Mouse (Mus musculus): ENCODE measurements at regions not wholly inside any gene's neighbourhood (a gene's known extent, or its start where the extent isn't known, plus 50 kb on each side); places are given as distances from the start of the nearest gene placed in this dataset.

DNA sequence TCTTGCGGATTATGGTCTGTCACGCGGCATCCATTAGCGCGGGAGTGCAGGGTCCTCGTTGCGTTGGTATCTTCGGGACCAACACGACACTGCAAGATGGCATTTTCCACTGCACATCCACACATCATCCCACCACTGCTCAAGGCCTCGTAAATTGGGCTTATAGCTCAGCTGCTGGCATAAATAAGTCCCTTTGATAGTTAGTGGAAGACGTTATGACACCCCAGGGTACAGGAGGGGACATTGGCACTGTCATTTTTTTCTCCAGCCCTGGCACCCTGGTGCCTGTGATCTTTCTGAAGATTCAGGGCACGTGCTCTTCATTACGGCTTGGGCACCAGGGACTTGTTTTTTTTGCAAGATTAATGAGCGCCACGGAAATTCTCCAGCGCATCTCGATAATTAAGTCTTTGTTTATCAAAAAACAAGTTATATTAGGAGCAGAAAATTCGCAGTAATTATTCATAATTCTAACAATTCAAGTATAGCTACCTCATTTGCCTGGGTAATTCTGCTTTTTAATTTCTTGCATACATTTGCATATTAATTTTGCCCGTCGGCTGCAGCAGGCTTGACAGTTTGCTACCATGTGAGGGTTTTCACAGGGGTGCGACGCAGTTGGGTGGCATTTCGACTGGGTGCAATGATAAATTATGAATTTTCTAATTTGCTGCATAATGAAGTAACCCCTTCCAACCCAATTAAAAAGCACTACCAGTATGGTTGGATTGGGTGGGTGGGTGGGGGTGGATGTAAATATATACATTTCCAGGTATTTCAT, 119.1 kb downstream of the Vrk1 start:
- peak; percentile 39; the same call in 1 of the 2 replicates for ATAC-seq (ENCODE audit: low FRiP score)
- Histone ChIP-seq H3K27me3 (no peaks in the 10 kb centered on the region), H3K9ac (no peak overlapping the region), H3K4me2 (no peak overlapping the region), H3K4me1 (peaks cover 4% of the 10 kb centered on the region), H3K9me3 (no peaks in the 10 kb centered on the region), H3K4me3 (replicated peaks) (no peak overlapping the region), H3K27ac (peak overlapping the region; percentile 74), H3K36me3 (replicated peaks) (no peaks in the 10 kb centered on the region)
- WGBS, result 83% methylated on average over 23 of the region's 23 CpGs

- Histone ChIP-seq H3K4me3 (replicated peaks) (no peak overlapping the region), H3K36me3 (replicated peaks) (no peaks in the 10 kb centered on the region)
These were observed 120.1 kb downstream of the Vrk1 start for GRCm38 (mm10) chr12:106130071-106130676.

GRCm38 (mm10) chr12:106132715-106133114, 122.7 kb downstream of the Vrk1 start:
- ATAC-seq (ENCODE audit: low FRiP score), result no peak
- Histone ChIP-seq H3K4me2 (no peak overlapping the region), H3K9me3 (no peaks in the 10 kb centered on the region), H3K27me3 (no peaks in the 10 kb centered on the region), H3K4me3 (replicated peaks) (no peak overlapping the region), H3K9ac (no peak overlapping the region), H3K36me3 (replicated peaks) (no peaks in the 10 kb centered on the region), H3K4me1 (peaks cover 3% of the 10 kb centered on the region; the same call in 1 of the 2 replicates), H3K27ac (no peak overlapping the region)
- 92% methylated on average over 8 of the region's 8 CpGs for WGBS

More at GRCm38 (mm10) chr12:106130071-106130676, 120.1 kb downstream of the Vrk1 start:
- H3K9ac ChIP-seq, result no peak overlapping the region
- no peak for ATAC-seq (ENCODE audit: low FRiP score)
- whole genome bisulfite sequencing, result 83% methylated on average over 11 of the region's 11 CpGs
- H3K27ac ChIP-seq, result peak overlapping the region; percentile 68
- H3K4me2 ChIP-seq, result no peak overlapping the region
- peaks cover 3% of the 10 kb centered on the region; the same call in 1 of the 2 replicates for H3K4me1 ChIP-seq
- H3K9me3 ChIP-seq, result no peaks in the 10 kb centered on the region
- H3K27me3 ChIP-seq, result no peaks in the 10 kb centered on the region

GRCm38 (mm10) chr12:106138466-106138865, 128.4 kb downstream of the Vrk1 start:
- 84% methylated on average over 15 of the region's 15 CpGs for WGBS
- ATAC-seq (ENCODE audit: low FRiP score), result no peak

DNA sequence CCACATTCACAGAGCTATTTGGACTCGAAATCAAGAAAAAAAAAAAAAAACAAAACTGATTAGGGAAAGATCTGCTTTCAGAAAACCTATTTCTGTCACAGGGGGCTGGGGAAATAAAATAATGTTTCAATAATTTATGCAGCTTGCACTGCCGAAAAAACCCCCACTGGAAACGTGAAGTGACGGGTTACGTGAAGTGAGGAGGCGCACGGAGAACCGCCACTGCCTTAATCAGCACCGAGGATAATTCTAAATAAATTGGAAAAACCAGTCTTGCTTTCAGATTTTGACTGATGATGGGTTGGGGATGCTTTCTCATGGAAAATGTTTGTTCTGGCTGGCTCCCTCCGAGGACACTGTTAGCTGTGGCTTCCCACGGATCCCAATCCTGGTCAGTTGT, 129.5 kb downstream of the Vrk1 start:
- Histone ChIP-seq H3K27ac (no peak overlapping the region), H3K4me3 (replicated peaks) (no peak overlapping the region), H3K4me2 (no peak overlapping the region), H3K9ac (no peak overlapping the region), H3K9me3 (no peaks in the 10 kb centered on the region), H3K36me3 (replicated peaks) (no peaks in the 10 kb centered on the region), H3K27me3 (no peaks in the 10 kb centered on the region), H3K4me1 (peaks cover 7% of the 10 kb centered on the region; the same call in 1 of the 2 replicates)
- WGBS, result 86% methylated on average over 11 of the region's 11 CpGs
- no peak for ATAC-seq (ENCODE audit: low FRiP score)

More at GRCm38 (mm10) chr12:106138466-106138865, 128.4 kb downstream of the Vrk1 start:
- Histone ChIP-seq H3K4me3 (replicated peaks) (no peak overlapping the region), H3K27ac (no peak overlapping the region), H3K27me3 (no peaks in the 10 kb centered on the region), H3K4me2 (no peak overlapping the region), H3K9ac (no peak overlapping the region), H3K4me1 (peaks cover 7% of the 10 kb centered on the region; the same call in 1 of the 2 replicates), H3K36me3 (replicated peaks) (no peaks in the 10 kb centered on the region), H3K9me3 (no peaks in the 10 kb centered on the region)

DNA sequence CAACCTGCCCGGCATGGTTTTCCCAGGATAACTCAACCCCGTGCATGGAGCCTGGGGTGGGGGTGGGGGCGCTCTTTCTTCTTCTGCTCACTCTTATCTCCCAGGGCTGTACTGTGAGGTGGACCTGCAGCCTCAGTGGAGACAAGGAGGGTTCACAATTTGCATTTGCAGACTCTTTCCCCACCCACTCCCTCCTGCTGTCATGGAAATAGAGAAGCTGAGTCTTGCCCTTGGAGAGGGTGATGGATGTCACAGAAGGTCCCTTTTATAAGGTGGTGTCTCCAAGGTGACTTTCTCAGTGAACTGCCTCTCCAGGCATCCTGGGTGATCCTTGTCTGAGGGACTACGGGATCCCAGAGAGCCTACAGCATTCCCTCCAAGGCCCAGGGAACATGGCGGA, 129.9 kb downstream of the Vrk1 start:
- Histone ChIP-seq H3K27me3 (no peaks in the 10 kb centered on the region), H3K4me2 (no peak overlapping the region), H3K9me3 (no peaks in the 10 kb centered on the region), H3K36me3 (replicated peaks) (no peaks in the 10 kb centered on the region), H3K4me1 (peaks cover 7% of the 10 kb centered on the region; the same call in 1 of the 2 replicates), H3K27ac (no peak overlapping the region), H3K4me3 (replicated peaks) (no peak overlapping the region), H3K9ac (no peak overlapping the region)
- no peak for ATAC-seq (ENCODE audit: low FRiP score)
- 71% methylated on average over 5 of the region's 5 CpGs for WGBS

DNA sequence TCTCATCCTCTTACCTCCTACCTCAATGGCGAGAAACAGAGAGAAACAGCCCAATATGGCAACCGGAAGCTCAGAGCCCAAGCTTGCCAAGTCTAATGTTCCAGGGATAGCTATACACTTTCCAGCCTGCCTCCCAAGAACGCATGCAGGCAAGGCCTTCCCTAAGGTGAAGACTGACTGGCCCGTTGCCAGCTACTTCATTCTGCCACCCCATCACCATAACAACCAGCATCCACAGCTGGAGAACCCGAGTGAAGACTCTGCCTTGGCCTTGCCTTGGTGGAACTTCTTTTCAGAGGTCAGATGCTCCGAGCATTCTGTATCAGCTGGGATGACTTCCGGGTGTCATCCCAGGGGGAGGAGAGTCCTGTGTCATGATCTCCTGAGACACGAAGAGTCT, 130.6 kb downstream of the Vrk1 start:
- Histone ChIP-seq H3K9me3 (no peaks in the 10 kb centered on the region), H3K4me2 (no peak overlapping the region), H3K27me3 (no peaks in the 10 kb centered on the region), H3K27ac (no peak overlapping the region), H3K9ac (no peak overlapping the region), H3K36me3 (replicated peaks) (no peaks in the 10 kb centered on the region), H3K4me3 (replicated peaks) (no peak overlapping the region), H3K4me1 (peaks cover 7% of the 10 kb centered on the region; the same call in 1 of the 2 replicates)
- no peak for ATAC-seq (ENCODE audit: low FRiP score)
- WGBS, result 80% methylated on average over 8 of the region's 8 CpGs

DNA sequence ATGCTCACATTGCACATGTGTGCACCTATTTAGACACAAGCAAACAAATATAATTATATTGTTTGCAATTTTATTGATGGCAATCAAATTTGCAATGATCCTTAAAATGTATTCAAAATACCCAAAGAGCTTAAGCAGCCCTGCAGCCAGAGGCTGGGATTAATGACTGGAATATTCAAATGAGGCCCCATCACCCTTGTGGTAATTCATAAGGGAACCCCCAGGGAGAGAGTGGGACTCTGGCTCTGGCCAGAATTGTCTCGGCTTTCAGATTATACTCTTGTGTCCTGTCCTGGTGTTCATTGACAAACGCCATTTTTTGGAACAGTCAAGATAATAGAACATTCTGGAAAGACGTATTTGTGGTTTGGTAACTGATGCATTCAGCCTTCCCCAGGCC, 133.5 kb downstream of the Vrk1 start:
- no peak overlapping the region for H3K4me3 ChIP-seq (replicated peaks)
- no peak overlapping the region for H3K4me2 ChIP-seq
- H3K27ac ChIP-seq, result no peak overlapping the region
- WGBS, result 67% methylated on average over 3 of the region's 3 CpGs
- no peak overlapping the region for H3K9ac ChIP-seq
- H3K4me1 ChIP-seq, result peaks cover 7% of the 10 kb centered on the region; the same call in 1 of the 2 replicates
- ATAC-seq (ENCODE audit: low FRiP score), result no peak
- H3K9me3 ChIP-seq, result no peaks in the 10 kb centered on the region
- no peaks in the 10 kb centered on the region for H3K36me3 ChIP-seq (replicated peaks)
- no peaks in the 10 kb centered on the region for H3K27me3 ChIP-seq

DNA sequence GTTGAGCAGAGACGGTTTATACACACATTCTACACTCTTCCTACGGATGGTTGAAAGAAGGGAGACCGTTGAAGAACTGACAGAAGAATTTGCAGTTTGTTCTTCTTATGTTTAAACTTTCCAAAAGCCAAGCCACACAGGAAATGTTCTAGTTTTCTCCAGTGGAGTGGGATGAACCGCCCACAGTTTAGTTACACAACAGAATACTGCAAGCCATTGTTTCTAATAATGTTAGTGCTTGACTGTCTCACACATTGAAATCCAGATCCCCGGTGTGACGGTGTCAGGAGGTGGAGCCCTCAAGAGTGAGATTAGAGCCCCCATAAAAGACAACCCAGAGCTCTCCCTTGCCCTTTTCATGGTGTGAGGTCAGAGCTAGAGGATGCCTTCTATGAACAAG, 146.8 kb downstream of the Vrk1 start:
- H3K36me3 ChIP-seq (replicated peaks), result no peaks in the 10 kb centered on the region
- H3K9me3 ChIP-seq, result no peaks in the 10 kb centered on the region
- no peaks in the 10 kb centered on the region for H3K27me3 ChIP-seq
- H3K27ac ChIP-seq, result no peak overlapping the region
- no peak overlapping the region for H3K4me2 ChIP-seq
- H3K9ac ChIP-seq, result no peak overlapping the region
- H3K4me1 ChIP-seq, result no peaks in the 10 kb centered on the region
- no peak overlapping the region for H3K4me3 ChIP-seq (replicated peaks)
- no peak for ATAC-seq (ENCODE audit: low FRiP score)
- 81% methylated on average over 6 of the region's 6 CpGs for WGBS

DNA sequence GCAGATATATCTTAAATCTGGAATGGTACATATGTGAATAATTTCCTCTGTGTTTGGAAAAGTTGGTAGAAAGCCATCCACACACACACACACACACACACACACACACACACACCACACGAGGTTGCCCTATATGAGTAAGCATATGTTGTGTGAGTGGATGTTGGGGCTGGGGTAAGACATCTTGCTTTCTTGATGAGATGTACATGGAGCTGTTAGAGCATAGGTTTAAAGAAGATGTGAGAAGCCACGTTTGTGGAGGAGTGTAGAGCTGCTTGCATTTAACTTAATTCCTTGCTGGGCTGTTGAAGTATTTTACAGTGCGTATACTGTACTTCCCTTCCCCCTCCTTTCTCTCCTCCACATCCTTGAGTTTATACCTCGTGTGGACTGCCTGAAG, 147.8 kb downstream of the Vrk1 start:
- Histone ChIP-seq H3K27ac (no peak overlapping the region), H3K9ac (no peak overlapping the region), H3K9me3 (no peaks in the 10 kb centered on the region), H3K4me2 (no peak overlapping the region), H3K4me1 (no peaks in the 10 kb centered on the region), H3K27me3 (no peaks in the 10 kb centered on the region), H3K4me3 (replicated peaks) (no peak overlapping the region), H3K36me3 (replicated peaks) (no peaks in the 10 kb centered on the region)
- ATAC-seq (ENCODE audit: low FRiP score), result no peak
- 77% methylated on average over 4 of the region's 4 CpGs for WGBS

DNA sequence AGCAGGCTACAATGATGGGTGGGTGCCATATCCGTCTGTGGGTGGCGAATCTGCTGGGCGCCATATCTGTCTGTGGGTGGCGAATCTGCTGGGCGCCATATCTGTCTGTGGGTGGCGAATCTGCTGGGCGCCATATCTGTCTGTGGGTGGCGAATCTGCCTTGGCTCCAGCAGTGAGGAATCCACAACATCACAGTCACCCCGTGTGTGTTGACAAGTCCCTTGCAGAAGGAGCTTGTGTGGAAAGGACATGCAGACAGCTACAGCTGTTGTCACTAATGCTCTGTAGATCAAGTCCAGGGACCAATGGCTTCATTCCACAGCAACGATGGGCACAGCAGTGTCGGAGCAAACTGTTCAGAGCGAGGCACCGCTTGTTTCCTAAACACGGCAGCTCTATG, 148.6 kb downstream of the Vrk1 start:
- no peaks in the 10 kb centered on the region for H3K27me3 ChIP-seq
- H3K4me3 ChIP-seq (replicated peaks), result no peak overlapping the region
- no peaks in the 10 kb centered on the region for H3K36me3 ChIP-seq (replicated peaks)
- no peak overlapping the region for H3K9ac ChIP-seq
- no peak for ATAC-seq (ENCODE audit: low FRiP score)
- H3K4me2 ChIP-seq, result no peak overlapping the region
- WGBS, result 94% methylated on average over 14 of the region's 14 CpGs
- H3K27ac ChIP-seq, result no peak overlapping the region
- H3K9me3 ChIP-seq, result no peaks in the 10 kb centered on the region
- no peaks in the 10 kb centered on the region for H3K4me1 ChIP-seq

DNA sequence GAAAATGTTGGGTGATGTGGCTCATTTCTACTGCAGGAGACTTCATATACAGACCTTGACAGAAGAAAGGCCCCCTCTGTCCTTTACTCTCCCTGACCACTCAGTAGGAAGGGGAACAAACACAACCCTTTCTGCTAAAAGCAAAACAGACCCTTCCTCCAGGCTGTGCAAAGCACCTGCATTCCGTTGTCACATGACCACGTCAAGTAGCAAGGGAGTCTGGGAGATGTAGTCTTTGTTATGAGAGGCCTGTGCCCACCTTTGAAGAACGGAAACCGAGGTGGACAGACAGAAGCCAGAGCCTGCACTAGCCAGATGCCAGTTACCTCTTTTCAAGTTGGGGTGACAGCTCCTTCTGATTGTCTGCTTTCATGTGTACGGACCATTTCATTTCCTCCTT, 161.3 kb downstream of the Vrk1 start:
- Histone ChIP-seq H3K36me3 (replicated peaks) (no peaks in the 10 kb centered on the region), H3K4me1 (peaks cover 26% of the 10 kb centered on the region), H3K27ac (no peak overlapping the region), H3K9me3 (no peaks in the 10 kb centered on the region), H3K4me3 (replicated peaks) (no peak overlapping the region), H3K9ac (no peak overlapping the region), H3K27me3 (peaks cover 29% of the 10 kb centered on the region), H3K4me2 (no peak overlapping the region)
- WGBS, result 59% methylated on average over 5 of the region's 5 CpGs
- no peak for ATAC-seq (ENCODE audit: low FRiP score)

- Histone ChIP-seq H3K4me2 (peak overlapping the region; percentile 84; the same call in 1 of the 2 replicates), H3K27ac (no peak overlapping the region), H3K9me3 (no peaks in the 10 kb centered on the region), H3K4me3 (replicated peaks) (no peak overlapping the region), H3K27me3 (peaks cover 33% of the 10 kb centered on the region), H3K36me3 (replicated peaks) (no peaks in the 10 kb centered on the region), H3K9ac (0 out of 2 replicates have a peak overlapping the region, but pooled peaks have one; percentile 44), H3K4me1 (peaks cover 33% of the 10 kb centered on the region)
- no peak for ATAC-seq (ENCODE audit: low FRiP score)
- 29% methylated on average over 8 of the region's 8 CpGs for WGBS
These were observed 163.2 kb downstream of the Vrk1 start for GRCm38 (mm10) chr12:106173211-106173610.

All from forebrain, embryonic 12.5 days (tissue).